Mouse (Mus musculus) heart, adult 9 months (tissue): ENCODE results near the gene Foxr2.

Source experiments
- DNase-seq, 2 experiments: peaks; one replicate each; pipeline ENCODE4 v3.0.0; 2022; ENCODE audit warnings: low spot score in 2 of 2

The Foxr2 gene

DNA sequence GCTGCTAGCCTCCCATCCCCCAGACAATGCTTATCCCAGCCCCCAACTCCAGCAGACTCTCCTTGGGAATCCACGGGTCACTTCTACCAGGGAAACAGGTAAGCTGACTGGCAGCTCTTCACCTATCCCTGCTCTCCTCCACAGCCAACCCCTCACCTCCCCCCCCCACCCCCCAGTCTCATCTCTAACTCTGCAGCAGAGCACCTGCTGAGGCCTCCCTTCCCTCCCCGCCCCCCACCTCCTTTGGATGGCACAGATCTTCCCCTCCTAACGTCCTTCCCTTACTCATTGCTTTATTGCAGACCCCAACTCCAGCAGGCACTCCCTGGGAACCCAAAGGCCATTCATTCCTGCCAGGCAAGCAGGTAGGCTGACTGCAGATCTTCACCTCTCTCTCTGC lies at the start of gene Foxr2:
Gene Foxr2, plus strand, starts transcription at position 301 of the 400 bp plus-strand sequence.
- DNase-seq, result no peak

DNA sequence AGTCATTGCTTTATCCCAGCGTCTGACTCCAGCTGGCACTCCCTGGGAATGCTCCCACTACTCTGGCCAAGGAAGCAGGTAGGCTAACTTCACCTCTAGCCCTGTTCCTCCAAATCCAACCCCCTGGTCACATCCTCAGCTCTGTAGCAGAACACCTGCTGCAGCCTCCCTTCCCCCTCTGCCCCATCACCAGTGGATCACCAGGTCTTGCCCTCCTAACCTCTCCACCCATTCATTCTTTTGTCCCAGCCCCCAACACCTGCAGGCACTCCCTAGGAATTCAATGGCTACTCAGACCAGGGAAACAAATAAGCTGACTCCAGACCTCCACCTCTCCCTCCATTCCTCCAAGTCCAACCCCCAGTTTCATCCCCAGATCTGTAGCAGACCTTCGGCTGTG lies 427 bp downstream of the Foxr2 start:
- DNase-seq, result no peak

DNA sequence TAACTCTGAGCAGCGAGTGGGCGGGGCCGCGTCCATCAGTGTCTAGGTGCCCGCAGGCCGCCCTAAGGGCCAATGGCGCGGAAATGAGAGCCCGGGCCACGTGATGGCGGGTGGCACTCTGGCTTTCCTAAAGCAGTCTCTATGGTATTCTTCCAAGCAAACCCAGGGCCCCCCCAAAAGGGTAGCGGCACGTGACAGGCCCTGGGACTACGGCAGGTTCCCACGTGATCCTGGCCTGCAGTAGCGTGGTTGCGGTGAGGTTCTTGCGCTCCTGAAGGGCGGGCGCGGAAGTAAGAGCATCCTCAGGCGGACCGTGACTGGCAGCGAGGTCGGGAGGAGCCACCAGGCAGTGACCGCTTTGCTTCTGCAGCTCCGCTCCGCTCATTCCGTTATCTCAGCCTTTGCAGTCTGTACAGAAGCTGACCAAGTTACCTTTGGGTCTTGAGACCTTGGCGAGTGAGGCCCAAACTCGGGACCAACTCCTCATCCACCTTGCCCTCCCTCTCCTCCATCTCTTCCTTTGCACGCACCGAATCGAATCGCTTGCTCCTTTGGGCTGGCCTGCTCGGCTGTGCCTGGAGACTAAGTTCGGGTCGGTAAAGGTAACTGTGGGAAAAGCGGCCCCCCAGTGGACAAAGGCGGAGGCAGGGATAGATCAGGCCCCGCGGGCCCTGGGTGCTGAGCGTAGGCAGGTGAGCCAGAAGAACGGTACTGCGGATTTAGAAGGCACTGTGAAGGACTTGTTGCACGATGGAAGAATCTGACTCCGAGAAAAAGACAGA lies 21.3 kb downstream of the Foxr2 start, which contains the start of gene Rragb:
Gene Rragb, plus strand, starts transcription at position 248 of the 782 bp plus-strand sequence.
- peak; percentile 48 to 60 for DNase-seq

DNA sequence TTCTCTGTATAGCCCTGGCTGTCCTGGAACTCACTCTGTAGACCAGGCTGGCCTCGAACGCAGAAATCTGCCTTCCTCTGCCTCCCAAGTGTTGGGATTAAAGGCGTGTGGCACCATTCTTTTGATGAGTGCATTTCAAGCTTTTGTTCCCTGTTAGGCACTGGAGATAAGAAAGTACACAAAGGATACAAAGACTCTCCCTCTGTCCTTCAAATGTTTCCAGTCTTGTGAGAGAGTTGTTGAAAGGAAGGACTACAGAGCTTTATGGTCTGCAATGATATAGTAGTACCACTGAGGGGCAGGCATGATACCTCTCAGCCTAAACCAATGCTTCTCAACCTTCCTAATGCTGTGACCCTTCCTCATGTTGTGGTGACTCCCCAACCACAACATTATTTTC lies 24.1 kb downstream of the Foxr2 start:
- DNase-seq, result no peak

DNA sequence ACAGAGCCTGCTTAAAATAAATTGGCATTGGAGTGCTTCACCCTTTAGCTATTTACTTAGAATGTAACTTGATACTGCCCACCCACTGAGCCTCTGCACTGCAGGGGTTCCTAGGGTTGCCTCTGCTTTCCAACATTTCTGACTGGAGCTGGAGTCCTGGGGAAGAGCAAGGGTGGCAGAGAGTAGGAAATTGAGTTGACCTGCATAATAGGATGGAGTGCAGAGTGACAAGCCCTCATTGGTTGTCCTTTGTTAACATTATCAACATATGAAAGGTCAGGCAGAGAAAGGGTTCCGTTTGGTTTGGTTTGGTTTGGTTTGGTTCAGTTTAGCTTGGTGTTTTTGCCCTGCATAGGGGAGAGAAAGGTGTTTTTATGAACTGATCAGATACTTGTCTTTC lies 33.2 kb downstream of the Foxr2 start:
- no peak for DNase-seq

DNA sequence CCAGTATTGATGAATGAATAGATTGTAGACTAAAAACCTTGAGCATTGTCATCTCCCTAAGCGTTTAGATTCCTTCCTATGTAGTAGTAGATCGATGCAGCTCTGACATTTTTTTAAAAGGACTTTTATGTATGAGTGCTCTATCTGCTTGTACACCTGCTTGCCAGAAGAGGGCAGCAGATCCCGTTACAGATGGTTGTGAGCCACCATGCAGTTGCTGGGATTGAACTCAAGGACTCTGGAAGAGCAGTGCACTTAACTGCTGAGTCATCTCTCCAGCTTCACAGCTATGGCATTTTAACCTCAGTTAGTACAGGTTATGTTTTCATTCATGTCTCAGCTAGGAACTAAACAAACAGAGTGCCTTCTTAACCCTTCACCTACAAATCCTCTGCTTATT lies 36.7 kb downstream of the Foxr2 start:
- DNase-seq, result no peak

DNA sequence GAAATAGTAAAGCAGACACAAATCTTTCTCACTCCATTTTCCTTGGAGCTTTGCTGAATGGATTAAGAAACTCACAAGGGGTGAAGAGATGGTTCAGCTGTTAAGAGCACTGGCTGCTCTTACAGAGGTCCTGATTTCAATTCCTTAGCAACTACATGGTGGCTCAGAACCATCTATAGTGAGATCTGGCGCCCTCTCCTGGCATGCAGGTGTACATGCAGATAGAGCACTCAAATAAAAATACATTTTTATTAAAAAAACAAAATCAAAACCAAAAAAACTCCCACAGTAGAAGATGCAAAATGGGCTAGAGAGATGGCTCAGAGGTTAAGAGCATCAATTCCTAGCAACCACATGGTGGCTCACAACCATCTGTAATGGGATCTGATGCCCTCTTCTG lies 56.2 kb downstream of the Foxr2 start:
- DNase-seq, result no peak

DNA sequence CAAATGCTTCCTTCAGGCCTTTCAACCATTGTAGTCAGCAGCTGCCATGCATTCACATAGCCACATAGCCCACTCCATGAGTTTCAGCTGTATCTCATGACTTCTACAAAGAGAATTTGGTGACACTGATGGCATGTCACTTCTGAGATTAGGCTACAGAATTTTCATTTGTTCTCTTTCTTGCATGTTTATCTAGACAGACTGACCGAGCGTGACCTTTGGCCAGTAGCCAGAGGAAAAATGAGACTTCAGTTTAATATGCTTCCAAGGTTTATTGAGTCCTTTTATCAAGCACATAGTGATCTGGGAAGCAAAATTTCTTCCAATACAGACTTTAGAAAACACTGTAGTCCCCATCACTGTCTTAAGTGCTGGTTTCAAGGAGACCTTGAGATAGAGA lies 63.6 kb downstream of the Foxr2 start:
- DNase-seq, result no peak
